Mouse (Mus musculus): Measurements from ENCODE around the gene Disc1. TPM values are rescaled to one million over a fixed set of nuclear protein-coding genes. Genes with fewer than 3 reads are reported as not detected.
A peak's percentile ranks its signal among the peaks of the same experiment; 100 is the strongest.

Disc1 gene
- polyA plus RNA-seq (2012; rRNA removed) = 1.2 and 1.4 TPM in 2 replicates

DNA sequence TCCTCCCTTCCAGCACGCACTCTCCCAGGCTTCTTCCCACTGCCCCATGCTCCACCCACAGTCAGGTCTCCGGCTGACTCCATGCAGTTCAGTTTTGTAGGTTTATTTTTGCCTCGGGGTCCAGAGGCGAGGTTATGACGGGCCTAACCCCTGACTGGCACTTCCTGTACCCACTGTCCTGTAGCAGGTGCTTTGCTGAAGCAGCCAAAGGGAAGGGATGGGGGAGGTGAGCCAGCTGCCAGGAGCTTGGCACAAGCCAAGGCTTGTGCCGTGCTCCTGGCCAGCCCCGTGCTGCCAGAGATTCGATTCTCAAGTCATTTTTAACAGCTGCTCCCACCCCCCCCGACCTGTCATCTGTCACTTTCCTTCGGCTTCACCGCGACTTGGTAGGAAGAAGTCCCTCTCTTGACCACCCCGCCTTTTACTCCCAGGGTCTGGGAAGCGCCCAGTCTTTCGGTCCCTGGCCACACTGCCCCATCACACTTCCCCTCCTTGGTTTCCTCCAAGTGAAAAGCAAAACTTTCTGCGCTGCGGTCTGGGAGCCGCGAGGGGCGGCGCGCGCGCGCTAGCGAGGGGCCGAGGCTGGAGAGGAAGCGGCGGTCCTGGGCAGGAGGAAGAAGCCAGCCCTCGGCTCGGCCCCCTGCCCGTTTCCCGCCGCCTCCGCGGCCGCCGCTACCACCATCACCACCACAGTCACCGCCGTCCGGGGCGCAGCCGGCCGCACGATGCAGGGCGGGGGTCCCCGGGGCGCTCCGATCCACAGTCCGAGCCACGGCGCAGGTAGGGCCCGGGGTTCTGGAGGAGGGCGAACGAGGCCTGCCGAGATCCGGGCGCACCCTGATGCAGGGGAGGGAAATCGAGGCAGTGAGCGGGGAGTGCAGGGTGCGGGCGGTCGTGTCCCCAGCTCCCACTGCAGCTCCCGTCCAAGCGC lies at the start of gene Disc1:
Gene Disc1 (plus strand): TSS at position 691 of the 931 bp plus-strand sequence.
- peak in 1 of 2 experiments; percentile 30 for DNase-seq
- no peak within 1 kb of the TSS for H3K27ac ChIP-seq (ENCODE audit: insufficient read depth, low read length)
- no peaks in the 10 kb centered on the region for H3K27me3 ChIP-seq (ENCODE audit: control insufficient read depth, insufficient read depth, low read length)
- 1% methylated on average over 52 of the region's 65 CpGs for WGBS
- no peaks in the 10 kb centered on the region for H3K4me1 ChIP-seq (ENCODE audit: control insufficient read depth, insufficient read depth, low read length)
- TF ChIP-seq POLR2A (IDR thresholded peaks at IDR 0.05; ENCODE audit: borderline replicate concordance, insufficient read depth, low read length) = no peak
- no peak for TF ChIP-seq CTCF (IDR thresholded peaks at IDR 0.05; ENCODE audit: borderline replicate concordance, insufficient read depth, low read depth, low read length)
- H3K4me3 ChIP-seq (replicated peaks; ENCODE audit: insufficient read depth, low read depth, low read length) = peak within 1 kb of the TSS; percentile 57

GRCm38 (mm10) chr8:125012695-125013627 lies 41.0 kb upstream of the Disc1 start, which contains the start of gene Tsnax:
Tsnax (plus strand) TSS chr8:125012997.
- TF ChIP-seq POLR2A (IDR thresholded peaks at IDR 0.05; ENCODE audit: borderline replicate concordance, insufficient read depth, low read length) (peak; percentile 73; the same call in 1 of the 2 replicates), CTCF (IDR thresholded peaks at IDR 0.05; ENCODE audit: borderline replicate concordance, insufficient read depth, low read depth, low read length) (no peak)
- Histone ChIP-seq H3K27ac (ENCODE audit: insufficient read depth, low read length) (peak within 1 kb of the TSS; percentile 57), H3K27me3 (ENCODE audit: control insufficient read depth, insufficient read depth, low read length) (no peaks in the 10 kb centered on the region), H3K4me1 (ENCODE audit: control insufficient read depth, insufficient read depth, low read length) (no peaks in the 10 kb centered on the region), H3K4me3 (replicated peaks; ENCODE audit: insufficient read depth, low read depth, low read length) (peak within 1 kb of the TSS; percentile 73)
- WGBS = under 1% methylated on average over 71 of the region's 84 CpGs
- peak; percentile 91 to 94 for DNase-seq

GRCm38 (mm10) chr8:125024085-125024484 lies 29.9 kb upstream of the Disc1 start:
- DNase-seq = no peak
- H3K4me3 ChIP-seq (replicated peaks; ENCODE audit: insufficient read depth, low read depth, low read length) = no peak overlapping the region
- 94% methylated on average over 8 of the region's 8 CpGs for WGBS
- peak overlapping the region; percentile 29; the same call in 1 of the 2 replicates for H3K27ac ChIP-seq (ENCODE audit: insufficient read depth, low read length)
- H3K27me3 ChIP-seq (ENCODE audit: control insufficient read depth, insufficient read depth, low read length) = no peaks in the 10 kb centered on the region
- no peak for TF ChIP-seq CTCF (IDR thresholded peaks at IDR 0.05; ENCODE audit: borderline replicate concordance, insufficient read depth, low read depth, low read length)
- H3K4me1 ChIP-seq (ENCODE audit: control insufficient read depth, insufficient read depth, low read length) = peaks cover 21% of the 10 kb centered on the region; the same call in 1 of the 2 replicates

GRCm38 (mm10) chr8:125027211-125027610 lies 26.8 kb upstream of the Disc1 start:
- Histone ChIP-seq H3K4me3 (replicated peaks; ENCODE audit: insufficient read depth, low read depth, low read length) (no peak overlapping the region), H3K4me1 (ENCODE audit: control insufficient read depth, insufficient read depth, low read length) (peaks cover 18% of the 10 kb centered on the region; the same call in 1 of the 2 replicates), H3K27ac (ENCODE audit: insufficient read depth, low read length) (0 out of 2 replicates have a peak overlapping the region, but pooled peaks have one; percentile 16), H3K27me3 (ENCODE audit: control insufficient read depth, insufficient read depth, low read length) (no peaks in the 10 kb centered on the region)
- WGBS = 7% methylated on average over 3 of the region's 3 CpGs
- TF ChIP-seq CTCF (IDR thresholded peaks at IDR 0.05; ENCODE audit: borderline replicate concordance, insufficient read depth, low read depth, low read length) = no peak
- TF ChIP-seq POLR2A (IDR thresholded peaks at IDR 0.05; ENCODE audit: borderline replicate concordance, insufficient read depth, low read length) = no peak
- no peak for DNase-seq

DNA sequence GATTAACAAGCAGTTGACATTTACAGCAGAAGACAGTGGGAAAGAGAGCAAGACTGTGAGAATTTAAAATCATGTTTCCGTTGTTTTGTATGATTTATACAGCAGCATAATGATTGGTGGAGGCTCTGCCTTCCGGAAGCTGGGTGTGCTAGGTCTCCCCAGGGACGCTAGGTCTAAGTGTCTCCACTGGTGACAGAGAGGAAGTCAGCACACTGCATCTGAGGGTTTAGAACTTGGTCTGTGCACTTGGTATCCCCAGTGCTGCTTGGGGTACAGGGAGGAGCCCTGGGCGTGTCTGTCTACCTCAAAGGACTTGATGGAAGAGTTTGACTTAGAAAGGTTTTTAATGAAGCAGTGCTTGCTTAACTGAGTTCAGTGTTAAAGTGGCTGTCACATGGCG lies 25.2 kb upstream of the Disc1 start:
- TF ChIP-seq POLR2A (IDR thresholded peaks at IDR 0.05; ENCODE audit: borderline replicate concordance, insufficient read depth, low read length) = no peak
- TF ChIP-seq CTCF (IDR thresholded peaks at IDR 0.05; ENCODE audit: borderline replicate concordance, insufficient read depth, low read depth, low read length) = no peak
- H3K4me3 ChIP-seq (replicated peaks; ENCODE audit: insufficient read depth, low read depth, low read length) = no peak overlapping the region
- no peak overlapping the region for H3K27ac ChIP-seq (ENCODE audit: insufficient read depth, low read length)
- peaks cover 16% of the 10 kb centered on the region; the same call in 1 of the 2 replicates for H3K4me1 ChIP-seq (ENCODE audit: control insufficient read depth, insufficient read depth, low read length)
- WGBS = 90% methylated on average over 5 of the region's 5 CpGs
- H3K27me3 ChIP-seq (ENCODE audit: control insufficient read depth, insufficient read depth, low read length) = no peaks in the 10 kb centered on the region
- no peak for DNase-seq

DNA sequence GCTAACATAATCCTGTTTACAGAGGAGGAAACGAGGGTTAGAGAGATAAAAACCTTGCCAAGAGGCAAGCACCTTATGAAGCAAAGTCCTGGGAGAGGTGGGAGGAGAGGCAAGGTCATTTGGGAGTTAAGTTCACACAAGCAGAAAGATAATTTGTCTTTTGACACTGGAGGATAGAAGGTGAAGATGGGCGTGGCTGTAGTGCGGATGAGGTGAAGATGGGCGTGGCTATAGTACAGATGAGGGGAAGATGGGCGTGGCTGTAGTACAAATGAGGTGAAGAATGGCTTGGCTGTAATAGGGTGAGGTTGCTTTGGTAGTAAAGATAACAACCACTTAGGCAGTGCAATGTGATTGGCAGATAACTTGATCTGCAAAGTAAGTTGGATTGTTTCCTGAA lies 22.7 kb upstream of the Disc1 start:
- 85% methylated on average over 5 of the region's 5 CpGs for WGBS
- no peak overlapping the region for H3K27ac ChIP-seq (ENCODE audit: insufficient read depth, low read length)
- H3K4me3 ChIP-seq (replicated peaks; ENCODE audit: insufficient read depth, low read depth, low read length) = no peak overlapping the region
- peaks cover 17% of the 10 kb centered on the region for H3K4me1 ChIP-seq (ENCODE audit: control insufficient read depth, insufficient read depth, low read length)
- no peak for DNase-seq
- TF ChIP-seq CTCF (IDR thresholded peaks at IDR 0.05; ENCODE audit: borderline replicate concordance, insufficient read depth, low read depth, low read length) (no peak), POLR2A (IDR thresholded peaks at IDR 0.05; ENCODE audit: borderline replicate concordance, insufficient read depth, low read length) (no peak)
- H3K27me3 ChIP-seq (ENCODE audit: control insufficient read depth, insufficient read depth, low read length) = no peaks in the 10 kb centered on the region

DNA sequence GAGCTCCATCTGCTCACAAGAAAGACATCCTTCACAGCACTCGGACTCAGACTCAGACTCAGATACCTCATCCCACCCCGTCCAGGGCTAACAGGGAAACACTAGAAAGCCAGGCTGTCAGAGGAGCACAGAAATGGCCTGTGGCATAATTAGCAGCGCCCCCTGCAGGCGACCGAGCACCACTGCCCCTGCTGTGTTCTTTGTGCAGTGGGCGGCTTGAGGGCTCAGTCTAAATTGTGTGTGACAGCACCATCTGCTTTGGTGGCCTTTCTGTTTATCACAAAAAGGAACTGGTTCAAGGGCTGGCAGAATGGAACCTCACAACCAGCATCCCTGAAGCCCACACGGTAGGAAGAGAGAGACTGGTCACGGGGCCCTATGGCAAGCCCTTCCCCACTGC lies 19.3 kb upstream of the Disc1 start:
- H3K4me1 ChIP-seq (ENCODE audit: control insufficient read depth, insufficient read depth, low read length) = peaks cover 13% of the 10 kb centered on the region
- no peaks in the 10 kb centered on the region for H3K27me3 ChIP-seq (ENCODE audit: control insufficient read depth, insufficient read depth, low read length)
- H3K4me3 ChIP-seq (replicated peaks; ENCODE audit: insufficient read depth, low read depth, low read length) = no peak overlapping the region
- peak overlapping the region; percentile 65 for H3K27ac ChIP-seq (ENCODE audit: insufficient read depth, low read length)
- WGBS = 4% methylated on average over 8 of the region's 8 CpGs
- DNase-seq = peak; percentile 84 to 86
- no peak for TF ChIP-seq POLR2A (IDR thresholded peaks at IDR 0.05; ENCODE audit: borderline replicate concordance, insufficient read depth, low read length)
- peak; percentile 89 for TF ChIP-seq CTCF (IDR thresholded peaks at IDR 0.05; ENCODE audit: borderline replicate concordance, insufficient read depth, low read depth, low read length)
